Mouse (Mus musculus): ENCODE data around the gene Ak5. TPM values are rescaled to one million over a fixed set of nuclear protein-coding genes. Genes with fewer than 3 reads are reported as not detected.

The Ak5 gene
- polyA plus RNA-seq (2012; rRNA removed) (0.59 and 0.94 TPM in 2 replicates), polyA plus RNA-seq (2014; fragmentation: Nextera tagmentation; extraction: Ambion mirVana) (2.2 and 2.4 TPM in 2 replicates)

GRCm38 (mm10) chr3:152668239-152668638, at the start of gene Ak5:
Gene Ak5 (minus strand): TSS chr3:152668360.
- Histone ChIP-seq H3K9me3 (ENCODE audit: control insufficient read depth, low read length) (no peaks in the 10 kb centered on the region), H3K4me3 (replicated peaks; ENCODE audit: low read length) (peak within 1 kb of the TSS; percentile 54), H3K27ac (replicated peaks; ENCODE audit: low read depth, low read length) (no peak within 1 kb of the TSS), H3K36me3 (ENCODE audit: control insufficient read depth, insufficient read depth, low read length) (no peaks in the 10 kb centered on the region), H3K27me3 (ENCODE audit: control insufficient read depth, insufficient read depth, low read length) (peaks cover 23% of the 10 kb centered on the region; the same call in 1 of the 2 replicates), H3K4me1 (ENCODE audit: control insufficient read depth, insufficient read depth, low read length) (peaks cover 8% of the 10 kb centered on the region), H3K4me2 (replicated peaks; ENCODE audit: low read depth, low read length, severe bottlenecking) (peak within 1 kb of the TSS; percentile 99), H3K9ac (ENCODE audit: low read depth, low read length, severe bottlenecking) (peak within 1 kb of the TSS; percentile 55)
- 7% methylated on average over 1 of the region's 5 CpGs for WGBS
- no peak for DNase-seq (ENCODE audit: low spot score)
- TF ChIP-seq POLR2A (IDR thresholded peaks at IDR 0.05; ENCODE audit: borderline replicate concordance, extremely low read depth, insufficient read depth, insufficient read length): no peak
- peak; percentile 45 for ATAC-seq (ENCODE audit: low FRiP score, low read depth)

- ATAC-seq (ENCODE audit: low FRiP score, low read depth): peak; percentile 89
- under 1% methylated on average over 40 of the region's 48 CpGs for WGBS
- H3K36me3 ChIP-seq (ENCODE audit: control insufficient read depth, insufficient read depth, low read length): no peaks in the 10 kb centered on the region
- peak within 1 kb of the TSS; percentile 75 for H3K4me2 ChIP-seq (replicated peaks; ENCODE audit: low read depth, low read length, severe bottlenecking)
- H3K9me3 ChIP-seq (ENCODE audit: control insufficient read depth, low read length): no peaks in the 10 kb centered on the region
- peaks cover 4% of the 10 kb centered on the region; the same call in 1 of the 2 replicates for H3K4me1 ChIP-seq (ENCODE audit: control insufficient read depth, insufficient read depth, low read length)
- peak; percentile 61; the same call in 1 of the 2 replicates for TF ChIP-seq POLR2A (IDR thresholded peaks at IDR 0.05; ENCODE audit: borderline replicate concordance, extremely low read depth, insufficient read depth, insufficient read length)
- H3K27me3 ChIP-seq (ENCODE audit: control insufficient read depth, insufficient read depth, low read length): no peaks in the 10 kb centered on the region
- no peak within 1 kb of the TSS for H3K27ac ChIP-seq (replicated peaks; ENCODE audit: low read depth, low read length)
- peak within 1 kb of the TSS; percentile 85 for H3K9ac ChIP-seq (ENCODE audit: low read depth, low read length, severe bottlenecking)
- peak within 1 kb of the TSS; percentile 98 for H3K4me3 ChIP-seq (replicated peaks; ENCODE audit: low read length)
- peak; percentile 92 for DNase-seq (ENCODE audit: low spot score)
Measured at GRCm38 (mm10) chr3:152713991-152714902, 46.1 kb upstream of the Ak5 start, which contains the start of gene Pigk. Gene Pigk (plus strand): TSS chr3:152714100.

- TF ChIP-seq POLR2A (IDR thresholded peaks at IDR 0.05; ENCODE audit: borderline replicate concordance, extremely low read depth, insufficient read depth, insufficient read length): no peak
- Histone ChIP-seq H3K4me2 (replicated peaks; ENCODE audit: low read depth, low read length, severe bottlenecking) (no peak overlapping the region), H3K9ac (ENCODE audit: low read depth, low read length, severe bottlenecking) (no peak overlapping the region), H3K27ac (replicated peaks; ENCODE audit: low read depth, low read length) (no peak overlapping the region), H3K4me1 (ENCODE audit: control insufficient read depth, insufficient read depth, low read length) (peaks cover 4% of the 10 kb centered on the region; the same call in 1 of the 2 replicates), H3K4me3 (replicated peaks; ENCODE audit: low read length) (no peak overlapping the region), H3K36me3 (ENCODE audit: control insufficient read depth, insufficient read depth, low read length) (no peaks in the 10 kb centered on the region), H3K27me3 (ENCODE audit: control insufficient read depth, insufficient read depth, low read length) (no peaks in the 10 kb centered on the region), H3K9me3 (ENCODE audit: control insufficient read depth, low read length) (no peaks in the 10 kb centered on the region)
- WGBS: 68% methylated on average over 4 of the region's 4 CpGs
- ATAC-seq (ENCODE audit: low FRiP score, low read depth) (no peak), DNase-seq (ENCODE audit: low spot score) (no peak)
Measured at GRCm38 (mm10) chr3:152712957-152713356, 44.8 kb upstream of the Ak5 start.

GRCm38 (mm10) chr3:152709936-152710335, 41.8 kb upstream of the Ak5 start:
- no peak for DNase-seq (ENCODE audit: low spot score)
- H3K27ac ChIP-seq (replicated peaks; ENCODE audit: low read depth, low read length): no peak overlapping the region
- peaks cover 4% of the 10 kb centered on the region; the same call in 1 of the 2 replicates for H3K4me1 ChIP-seq (ENCODE audit: control insufficient read depth, insufficient read depth, low read length)
- H3K4me3 ChIP-seq (replicated peaks; ENCODE audit: low read length): no peak overlapping the region
- H3K36me3 ChIP-seq (ENCODE audit: control insufficient read depth, insufficient read depth, low read length): no peaks in the 10 kb centered on the region
- no peaks in the 10 kb centered on the region for H3K9me3 ChIP-seq (ENCODE audit: control insufficient read depth, low read length)
- H3K4me2 ChIP-seq (replicated peaks; ENCODE audit: low read depth, low read length, severe bottlenecking): no peak overlapping the region
- TF ChIP-seq POLR2A (IDR thresholded peaks at IDR 0.05; ENCODE audit: borderline replicate concordance, extremely low read depth, insufficient read depth, insufficient read length): no peak
- no peaks in the 10 kb centered on the region for H3K27me3 ChIP-seq (ENCODE audit: control insufficient read depth, insufficient read depth, low read length)
- ATAC-seq (ENCODE audit: low FRiP score, low read depth): no peak
- no peak overlapping the region for H3K9ac ChIP-seq (ENCODE audit: low read depth, low read length, severe bottlenecking)
- 53% methylated on average over 3 of the region's 3 CpGs for WGBS

- Histone ChIP-seq H3K9ac (ENCODE audit: low read depth, low read length, severe bottlenecking) (no peak overlapping the region), H3K27ac (replicated peaks; ENCODE audit: low read depth, low read length) (no peak overlapping the region), H3K27me3 (ENCODE audit: control insufficient read depth, insufficient read depth, low read length) (no peaks in the 10 kb centered on the region), H3K36me3 (ENCODE audit: control insufficient read depth, insufficient read depth, low read length) (no peaks in the 10 kb centered on the region), H3K4me1 (ENCODE audit: control insufficient read depth, insufficient read depth, low read length) (no peaks in the 10 kb centered on the region), H3K4me3 (replicated peaks; ENCODE audit: low read length) (no peak overlapping the region), H3K9me3 (ENCODE audit: control insufficient read depth, low read length) (no peaks in the 10 kb centered on the region), H3K4me2 (replicated peaks; ENCODE audit: low read depth, low read length, severe bottlenecking) (no peak overlapping the region)
- WGBS: 82% methylated on average over 5 of the region's 5 CpGs
- no peak for ATAC-seq (ENCODE audit: low FRiP score, low read depth)
- DNase-seq (ENCODE audit: low spot score): no peak
- no peak for TF ChIP-seq POLR2A (IDR thresholded peaks at IDR 0.05; ENCODE audit: borderline replicate concordance, extremely low read depth, insufficient read depth, insufficient read length)
Measured at GRCm38 (mm10) chr3:152707321-152707823, 39.2 kb upstream of the Ak5 start.

Data from limb, embryonic 14.5 days (tissue).